Mouse (Mus musculus) large intestine, adult 2 months (tissue): ENCODE data around the gene Cdan1. TPM values are rescaled to one million over a fixed set of nuclear protein-coding genes. Genes with fewer than 3 reads are reported as not detected.

ENCODE experiments used
- DNase-seq: peaks from one replicate; pipeline ENCODE4 v3.0.0-alpha.2; 2012; ENCODE audit warnings: low read depth, low spot score
- WGBS: fragments of 180-500 bp; shearing (Covaris S2); methylation state at CpG from one replicate; pipeline ENCODE4 v1.1.7; 2018; 5-methylcytosine and 5-hydroxymethylcytosine counted together
- polyA plus RNA-seq: library from polyadenylated mRNA; depleted of rRNA; stranded (reverse); fragments of >200 nt; gene quantifications from 2 replicates; pipeline ENCODE4 v1.2.3, GENCODE M21; 2012

The Cdan1 gene
- polyA plus RNA-seq, 1 experiment = 9.2 TPM

DNA sequence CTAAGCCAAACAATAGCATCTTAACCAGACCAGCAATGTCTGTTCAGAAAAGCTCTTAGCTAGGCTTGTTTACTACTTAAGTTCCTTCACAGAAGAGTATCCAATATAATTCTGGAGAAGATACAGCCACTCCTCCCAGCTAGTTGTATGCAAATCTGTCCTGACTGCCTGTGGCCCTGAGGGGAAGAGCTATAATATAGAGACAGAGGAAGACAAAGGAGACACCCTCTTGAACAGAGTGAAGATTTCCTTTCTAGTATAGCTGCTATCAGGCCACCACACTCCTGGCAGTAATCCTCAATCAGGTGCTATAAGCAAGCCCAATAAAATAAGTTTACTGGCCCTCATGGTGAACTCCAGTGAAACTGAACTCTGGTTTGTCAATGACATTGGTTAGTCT, 88.0 kb downstream of the Cdan1 start:
- DNase-seq = peak; percentile 2

DNA sequence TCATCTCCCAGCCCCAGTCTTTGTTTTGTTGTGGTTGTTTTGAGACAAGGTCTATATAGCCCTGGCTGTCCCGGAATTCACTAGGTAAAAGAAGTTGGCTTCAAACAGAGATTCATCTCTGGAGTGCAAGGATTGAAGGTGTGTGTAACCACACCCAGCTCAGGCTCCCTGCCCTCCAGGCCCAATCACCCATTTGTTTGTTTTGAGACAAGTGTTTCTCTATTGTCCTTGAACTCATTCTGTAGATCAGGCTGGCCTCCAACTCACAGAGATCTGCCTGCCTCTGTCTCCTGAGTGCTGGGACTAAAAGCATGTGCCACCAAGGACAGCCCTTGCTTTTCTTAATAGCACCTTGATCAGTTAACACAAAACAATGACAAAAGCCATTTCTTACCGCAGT, 101.9 kb downstream of the Cdan1 start:
- no peak for DNase-seq
- 86% methylated on average over 2 of the region's 2 CpGs for WGBS

DNA sequence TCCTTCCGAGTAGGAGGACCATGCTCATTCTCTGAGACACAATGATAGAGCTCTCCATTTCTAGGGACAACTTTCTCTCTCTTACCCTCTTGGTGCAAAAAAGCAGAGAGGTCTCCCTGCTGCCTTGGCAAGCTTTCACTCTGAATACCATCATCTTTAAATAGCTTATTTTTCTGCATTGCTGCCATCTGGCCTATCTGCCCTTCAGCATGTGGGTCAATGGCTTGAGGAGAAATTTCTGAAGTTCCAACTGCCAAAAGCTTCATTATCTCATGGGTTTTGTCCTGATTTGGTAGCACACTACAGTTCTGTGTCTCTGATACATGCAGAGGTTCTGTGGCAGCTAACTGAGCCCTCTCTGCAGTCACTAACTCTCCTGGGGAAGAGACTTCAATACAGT, 104.4 kb downstream of the Cdan1 start:
- WGBS = 91% methylated on average over 1 of the region's 1 CpGs
- no peak for DNase-seq

DNA sequence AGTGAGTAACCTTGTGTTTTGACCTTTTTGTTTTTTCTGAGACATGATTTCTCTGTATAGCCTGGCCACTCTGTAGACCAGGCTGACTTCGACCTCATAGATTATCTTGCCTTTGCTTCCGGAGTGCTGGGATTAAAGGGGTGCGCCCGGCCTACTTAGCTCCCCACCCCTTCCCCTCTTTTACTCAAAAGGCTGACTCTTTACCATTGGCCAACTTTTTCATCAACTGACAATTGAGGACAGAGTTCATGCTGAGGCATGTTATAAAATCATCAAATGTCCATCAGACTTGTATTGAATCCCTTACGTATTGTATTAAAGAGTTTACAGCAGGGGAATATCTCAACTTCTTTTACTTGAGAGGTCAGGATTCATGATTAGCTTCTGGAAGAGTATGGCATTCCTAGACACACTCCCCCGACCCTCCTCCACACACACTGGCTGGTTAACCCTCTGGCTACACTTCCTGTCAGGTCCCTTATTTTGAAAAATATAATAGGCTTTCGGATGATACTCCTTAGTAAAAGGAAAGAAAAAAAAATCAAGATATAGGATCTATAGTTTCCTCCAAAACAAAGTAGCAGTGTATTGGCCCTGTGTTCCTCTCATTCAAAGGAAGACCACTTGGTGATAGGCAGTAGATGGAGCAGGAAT, 117.9 kb downstream of the Cdan1 start:
- WGBS = 35% methylated on average over 7 of the region's 7 CpGs
- peak; percentile 11 for DNase-seq

DNA sequence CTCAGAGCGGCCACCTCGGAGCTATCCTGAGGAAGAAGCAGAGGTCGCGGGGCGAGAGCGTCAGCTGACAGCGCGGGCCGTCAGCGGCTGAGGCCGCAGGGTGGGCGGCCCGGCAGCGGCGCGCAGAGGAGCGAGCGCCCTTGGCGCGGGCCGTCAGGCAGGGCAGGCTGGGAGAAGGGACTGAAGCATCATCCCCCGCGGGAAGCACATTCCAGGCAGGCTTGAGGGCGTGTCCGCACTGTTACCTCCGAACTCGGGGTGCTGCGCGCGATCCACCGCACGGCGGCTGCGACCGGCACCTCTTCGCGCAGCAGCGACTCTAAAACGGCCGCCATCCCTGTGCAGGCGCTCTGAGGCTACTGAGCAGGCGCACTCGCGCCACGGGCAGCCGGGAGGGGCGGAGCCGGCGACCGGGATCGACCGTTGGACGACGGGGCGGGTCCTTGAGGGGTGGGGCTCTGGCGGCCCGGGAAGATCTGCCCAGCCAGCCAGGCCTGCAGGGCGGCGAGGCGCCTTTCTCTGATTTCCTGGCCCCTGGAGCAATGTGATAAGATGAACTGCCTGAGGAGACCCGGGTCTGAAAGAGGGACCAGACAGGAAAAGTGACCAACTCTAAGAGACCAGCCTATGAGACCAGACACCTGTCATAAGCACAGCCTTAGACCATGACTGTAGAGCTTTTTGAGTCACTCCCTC, 118.6 kb downstream of the Cdan1 start:
- under 1% methylated on average over 61 of the region's 61 CpGs for WGBS
- DNase-seq = peak; percentile 60

DNA sequence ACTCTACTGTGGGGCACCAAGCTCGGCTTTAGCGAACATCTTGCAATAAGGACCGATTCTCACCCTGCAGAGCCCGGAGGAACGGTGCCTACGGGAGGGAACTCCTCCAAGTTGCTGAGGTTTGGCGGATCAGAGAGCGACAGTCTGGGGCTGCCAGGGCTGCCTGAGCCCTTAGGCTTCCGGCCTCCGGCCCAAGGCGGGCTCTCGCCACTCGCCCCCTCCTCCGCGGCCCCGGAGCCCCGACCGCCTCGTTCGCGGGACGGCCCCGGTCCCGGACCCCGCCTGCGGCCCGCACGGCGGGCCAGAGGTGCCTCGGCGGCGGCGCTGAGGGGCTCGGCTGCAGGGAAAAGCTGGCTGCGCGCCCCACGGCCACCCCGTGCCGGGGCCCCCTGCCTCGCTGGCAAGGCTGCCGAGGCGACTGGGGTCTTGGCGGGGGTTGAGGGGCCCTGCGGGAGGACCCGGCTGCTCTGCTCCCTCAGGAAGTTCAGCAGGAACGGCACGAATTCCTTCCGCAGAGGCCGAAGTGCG, 119.2 kb downstream of the Cdan1 start:
- DNase-seq = no peak
- under 1% methylated on average over 50 of the region's 50 CpGs for WGBS

DNA sequence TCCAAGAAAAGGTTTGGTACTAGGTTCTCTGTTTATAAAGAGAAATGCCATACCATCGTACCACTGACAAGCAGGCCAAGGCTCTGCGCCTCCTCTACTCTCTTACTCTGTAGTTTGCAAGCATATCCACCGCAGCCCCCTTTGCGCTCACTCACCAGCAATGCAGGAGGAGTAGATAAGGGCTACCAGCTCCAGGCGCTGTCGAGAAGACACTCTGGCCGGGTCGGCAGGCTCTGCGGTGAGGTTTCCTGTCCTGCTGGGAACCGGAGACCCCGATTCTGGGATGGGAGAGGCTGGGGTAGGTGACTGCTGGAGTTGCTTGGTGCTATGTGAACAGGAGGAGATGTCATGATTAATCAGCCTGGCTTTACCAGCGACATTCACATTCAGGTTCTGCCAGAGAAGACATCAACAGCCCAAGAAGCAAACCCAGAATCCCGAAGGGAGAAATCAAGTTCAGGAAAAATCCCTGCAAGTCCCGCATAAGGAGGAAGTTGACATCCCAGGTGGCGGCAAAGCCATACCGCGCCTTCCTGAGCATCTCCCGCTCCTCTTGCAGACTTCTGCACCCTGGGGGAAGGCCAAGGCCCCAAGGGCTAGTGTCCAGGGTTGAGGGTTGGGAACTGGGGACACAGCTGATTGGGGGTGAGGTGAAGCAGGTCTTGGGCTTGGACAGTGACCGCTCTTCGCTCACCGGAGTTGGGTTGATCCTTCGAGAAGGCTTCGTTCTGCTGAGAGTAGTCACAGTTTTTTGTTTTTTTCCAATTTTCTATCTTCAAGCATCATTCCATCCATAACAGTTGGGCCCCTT, 119.9 kb downstream of the Cdan1 start:
- DNase-seq = no peak
- 27% methylated on average over 23 of the region's 23 CpGs for whole genome bisulfite sequencing

DNA sequence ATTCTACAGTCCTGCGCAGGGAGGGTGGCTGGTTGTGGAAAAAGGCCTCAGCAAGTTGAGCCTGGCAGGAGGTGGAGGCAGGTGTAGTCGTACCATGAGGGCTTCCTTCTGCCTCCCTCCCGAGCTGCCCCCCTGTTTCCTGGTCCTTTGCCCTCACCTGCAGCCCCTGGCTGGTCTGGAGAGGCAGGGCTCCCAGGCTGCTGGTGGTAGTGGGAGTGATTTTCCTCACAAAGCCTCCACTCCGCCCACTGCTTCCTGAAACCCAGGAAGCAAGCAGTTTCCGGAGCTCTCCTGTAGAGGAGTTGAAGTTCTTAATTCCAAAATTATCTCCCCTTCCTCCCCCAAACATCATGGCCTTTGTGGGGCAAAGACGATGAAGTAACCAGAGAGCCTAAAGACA, 125.8 kb downstream of the Cdan1 start:
- DNase-seq = no peak
- WGBS = 76% methylated on average over 6 of the region's 6 CpGs

GRCm38 (mm10) chr2:120723621-120724020, 126.3 kb downstream of the Cdan1 start:
- WGBS = 80% methylated on average over 4 of the region's 4 CpGs
- no peak for DNase-seq

- DNase-seq = no peak
- WGBS = 89% methylated on average over 8 of the region's 8 CpGs
Observed at GRCm38 (mm10) chr2:120722491-120722890, 127.4 kb downstream of the Cdan1 start.

- no peak for DNase-seq
- WGBS = 90% methylated on average over 2 of the region's 2 CpGs
Observed at GRCm38 (mm10) chr2:120721911-120722310, 128.0 kb downstream of the Cdan1 start.

- 88% methylated on average over 6 of the region's 6 CpGs for WGBS
- no peak for DNase-seq
Observed at GRCm38 (mm10) chr2:120720821-120721220, 129.1 kb downstream of the Cdan1 start.

DNA sequence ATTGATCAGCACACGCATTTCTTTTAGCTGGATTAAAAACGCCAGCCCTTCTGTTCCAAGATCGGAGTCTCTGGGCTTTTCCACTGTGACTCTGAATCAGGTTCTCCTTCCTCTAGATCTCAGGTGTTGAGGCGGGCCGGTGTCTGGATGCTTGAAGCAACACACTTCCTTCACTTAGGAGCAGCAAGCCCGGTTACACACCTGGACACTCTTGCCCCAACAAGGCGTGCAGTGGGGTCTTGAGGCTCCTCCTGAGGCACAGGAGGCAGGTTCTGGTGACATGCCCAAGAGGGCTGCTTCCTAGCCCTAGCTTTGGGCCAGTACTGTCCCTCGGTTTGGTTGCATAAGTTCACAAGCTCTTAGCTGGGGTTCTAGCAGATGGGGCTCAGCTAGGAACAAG, 131.4 kb downstream of the Cdan1 start:
- 94% methylated on average over 8 of the region's 8 CpGs for WGBS

GRCm38 (mm10) chr2:120713441-120713840, 136.5 kb downstream of the Cdan1 start:
- no peak for DNase-seq
- WGBS = 96% methylated on average over 3 of the region's 3 CpGs

More for the DNA sequence above, 131.4 kb downstream of the Cdan1 start:
- DNase-seq = no peak

- WGBS = 76% methylated on average over 3 of the region's 3 CpGs
Observed at GRCm38 (mm10) chr2:120710948-120711347, 139.0 kb downstream of the Cdan1 start.

DNA sequence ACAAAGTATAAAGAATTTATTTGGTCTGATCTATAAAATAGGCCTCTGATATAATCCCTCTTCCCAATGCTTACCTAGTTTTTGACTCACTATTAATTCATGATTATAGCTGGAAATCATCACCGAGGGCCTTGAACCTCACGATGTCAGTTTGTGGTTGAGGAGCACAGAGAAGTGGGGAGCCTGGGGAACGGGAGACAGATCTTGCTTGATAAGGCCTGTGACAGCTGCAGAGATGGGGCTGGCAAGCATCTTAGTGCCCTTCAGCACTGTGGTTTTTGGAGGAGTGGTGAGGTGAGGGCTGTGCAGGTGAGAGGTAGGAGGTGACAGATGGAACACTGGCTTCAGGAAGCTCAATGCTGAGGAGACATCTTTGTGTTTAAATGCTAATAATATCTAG, 139.8 kb downstream of the Cdan1 start:
- 81% methylated on average over 3 of the region's 3 CpGs for WGBS
- DNase-seq = no peak

More at GRCm38 (mm10) chr2:120710948-120711347, 139.0 kb downstream of the Cdan1 start:
- no peak for DNase-seq

- DNase-seq = no peak
Observed at GRCm38 (mm10) chr2:120707041-120707440, 142.9 kb downstream of the Cdan1 start.

GRCm38 (mm10) chr2:120702675-120703074, 147.3 kb downstream of the Cdan1 start:
- DNase-seq = no peak
- 75% methylated on average over 5 of the region's 5 CpGs for WGBS

DNA sequence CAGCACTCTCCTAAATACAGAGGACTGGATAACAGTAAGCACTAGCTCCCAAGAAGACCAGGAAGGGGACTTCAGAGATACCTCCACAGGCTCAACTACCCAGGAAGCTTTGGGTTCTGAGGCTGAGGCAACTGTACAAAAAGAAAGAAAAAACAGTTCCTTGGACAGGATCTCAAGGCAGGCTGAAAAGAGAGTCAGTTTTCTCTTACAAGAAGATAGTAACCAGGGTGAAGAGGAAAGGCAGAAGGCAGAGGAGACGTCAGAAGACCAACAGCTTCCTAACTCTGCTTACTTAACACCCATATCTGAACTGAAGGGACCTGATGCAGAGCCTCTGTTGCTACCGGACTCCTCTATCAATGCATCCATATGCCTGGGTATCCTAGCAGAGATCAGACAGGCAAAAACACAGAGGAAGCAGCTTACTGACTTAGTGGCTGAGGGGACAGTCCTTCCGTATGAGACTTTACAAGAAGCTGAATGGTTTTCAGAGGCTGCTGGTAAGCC, 149.5 kb downstream of the Cdan1 start:
- 83% methylated on average over 3 of the region's 3 CpGs for WGBS
- no peak for DNase-seq

DNA sequence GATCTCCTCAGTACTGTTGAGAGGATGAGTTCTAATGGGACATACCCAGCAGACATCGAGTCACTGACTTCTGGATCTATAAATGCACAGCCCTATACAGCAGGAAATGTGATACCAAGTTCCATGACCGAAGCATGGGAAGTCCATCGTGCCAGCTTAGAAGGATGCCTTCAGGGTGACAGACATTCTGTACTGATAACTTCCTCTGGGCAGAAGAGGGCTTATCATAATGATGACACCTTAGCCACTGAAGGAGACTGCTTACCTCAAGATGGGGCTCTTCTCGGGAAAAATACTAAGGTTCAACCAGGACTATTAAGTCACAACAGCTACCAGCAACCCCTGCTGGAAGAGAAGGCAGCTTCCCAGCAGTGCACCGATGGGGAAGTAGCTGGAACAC, 152.2 kb downstream of the Cdan1 start:
- 85% methylated on average over 5 of the region's 5 CpGs for WGBS
- DNase-seq = no peak
